Mouse (Mus musculus) retina, postnatal 7 days (tissue): ENCODE data around the gene Tedc1.
A peak's percentile ranks its signal among the peaks of the same experiment; 100 is the strongest.

Experiments
- DNase-seq: peaks from one replicate; pipeline ENCODE4 v3.0.0-alpha.2; 2012; ENCODE audit warnings: low read depth, low spot score

Gene Tedc1

DNA sequence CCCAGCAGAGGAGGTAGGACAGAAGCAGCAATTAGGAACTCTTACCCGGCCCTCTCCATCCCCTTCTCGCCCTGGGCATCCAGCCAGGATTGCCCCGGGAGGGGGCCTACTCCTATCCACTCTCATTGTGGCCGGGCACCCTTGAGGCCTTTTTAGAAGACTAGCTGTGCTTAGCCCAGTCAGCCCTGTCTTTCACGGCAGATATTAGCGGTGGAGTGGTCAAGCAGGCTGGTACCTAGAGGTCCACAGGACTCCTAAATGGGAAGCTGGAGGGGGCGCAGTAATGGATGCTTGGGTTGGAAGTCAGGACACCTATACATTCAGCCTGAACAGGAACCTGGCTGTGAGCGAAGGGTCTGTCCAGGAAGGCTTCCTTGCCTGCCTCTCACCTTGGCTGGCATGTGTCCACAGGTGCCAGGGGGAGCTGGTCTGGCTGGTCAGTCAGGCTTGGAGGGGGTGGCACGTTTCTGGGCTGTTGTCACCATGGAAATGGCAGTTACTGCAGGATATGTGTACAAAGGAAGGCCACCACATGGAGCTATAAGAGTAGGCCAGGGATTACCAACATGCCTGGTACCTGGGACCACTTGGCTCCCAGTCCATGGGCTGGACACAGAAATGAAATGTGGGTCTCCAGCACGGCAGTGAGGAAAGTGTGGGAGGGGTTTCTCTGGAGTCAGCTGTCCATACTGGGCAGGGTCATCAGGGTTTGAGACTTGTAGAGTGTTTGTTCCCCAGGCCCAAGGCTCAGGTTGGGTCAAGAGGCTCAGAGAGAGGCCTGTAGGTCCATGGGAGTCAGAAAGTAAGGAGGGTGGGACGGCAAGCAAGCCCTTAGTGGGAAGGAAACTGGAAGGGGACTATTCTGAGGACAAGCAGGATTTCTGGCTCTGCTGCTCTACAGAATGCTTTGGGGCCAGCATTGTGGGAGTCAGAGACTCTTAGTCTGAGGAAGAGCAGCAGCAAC, 17.0 kb upstream of the Tedc1 start:
- no peak for DNase-seq

DNA sequence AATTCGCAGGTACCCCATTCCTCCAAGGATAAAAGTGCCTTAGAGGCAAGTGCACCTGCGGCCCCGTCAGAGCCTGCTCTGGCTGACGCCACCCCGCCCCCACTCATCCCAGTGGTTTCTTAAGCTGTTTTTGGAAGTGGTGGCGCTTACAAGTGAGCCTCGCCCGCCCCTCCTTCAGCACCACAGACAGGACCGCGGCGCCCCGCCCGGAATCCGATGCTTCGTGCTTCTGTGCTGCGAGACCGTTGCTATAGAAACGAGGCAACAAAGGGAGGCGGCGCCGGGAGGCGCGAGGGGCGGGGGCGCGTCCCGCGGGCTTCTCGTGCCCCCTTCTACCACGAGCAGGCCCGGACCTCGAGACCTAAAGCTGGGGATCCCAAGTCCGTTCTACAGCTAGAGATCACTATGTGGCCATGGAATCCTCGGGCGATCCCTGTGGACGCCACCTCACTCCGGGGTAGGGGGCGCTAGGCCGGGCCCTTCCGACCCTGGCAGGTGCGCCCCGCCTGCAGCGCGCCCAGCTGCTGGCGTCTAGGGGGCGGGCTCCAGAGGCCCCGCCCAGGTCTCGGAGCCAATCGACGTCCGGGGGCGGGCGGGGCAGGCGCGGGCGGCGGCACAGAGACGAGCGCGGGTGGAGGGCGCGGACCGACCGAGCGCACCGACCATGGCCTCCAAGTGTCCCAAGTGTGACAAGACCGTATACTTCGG, 16.2 kb upstream of the Tedc1 start, which contains the start of gene Crip2:
Gene Crip2 (plus strand): TSS at position 329 of the 708 bp plus-strand sequence.
- peak; percentile 64 for DNase-seq

DNA sequence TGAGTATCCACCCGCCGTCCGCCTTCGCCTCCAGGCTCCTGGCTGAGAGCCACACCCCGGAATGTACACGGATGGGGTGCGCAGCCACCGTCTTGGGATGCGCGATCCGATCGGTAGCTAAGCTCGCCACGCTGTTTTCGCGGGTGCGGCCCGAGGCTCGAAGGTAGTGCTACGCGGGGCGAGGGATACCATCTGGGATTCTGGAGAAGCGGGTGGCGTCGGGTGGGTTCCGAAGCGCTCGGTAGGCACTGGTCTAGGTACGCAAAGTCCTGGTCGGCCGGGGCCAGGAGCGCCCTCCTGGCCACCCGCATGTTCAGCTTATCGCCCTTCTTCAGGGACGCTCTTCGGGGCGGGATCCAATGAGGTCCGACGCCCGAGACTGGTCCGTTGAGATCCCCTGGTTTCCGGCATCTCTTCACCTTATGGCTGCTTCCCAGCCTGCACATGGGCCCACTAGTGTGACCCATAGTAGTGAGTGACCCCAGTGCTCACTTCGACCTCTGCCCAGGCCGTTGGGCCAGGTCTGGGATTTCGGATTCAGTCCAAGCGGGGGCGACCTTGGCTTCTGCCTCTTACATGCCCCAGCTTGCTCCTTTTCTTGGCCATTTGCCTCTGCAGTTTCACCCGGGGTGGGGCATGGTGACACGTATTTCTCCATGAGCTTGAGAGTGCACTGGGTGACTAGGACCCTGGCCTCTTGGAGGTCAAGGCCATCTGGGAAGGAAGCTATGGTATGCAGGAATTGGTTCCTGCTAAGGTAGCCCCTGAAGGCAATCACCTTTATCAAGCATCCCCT, 15.4 kb upstream of the Tedc1 start:
- no peak for DNase-seq

DNA sequence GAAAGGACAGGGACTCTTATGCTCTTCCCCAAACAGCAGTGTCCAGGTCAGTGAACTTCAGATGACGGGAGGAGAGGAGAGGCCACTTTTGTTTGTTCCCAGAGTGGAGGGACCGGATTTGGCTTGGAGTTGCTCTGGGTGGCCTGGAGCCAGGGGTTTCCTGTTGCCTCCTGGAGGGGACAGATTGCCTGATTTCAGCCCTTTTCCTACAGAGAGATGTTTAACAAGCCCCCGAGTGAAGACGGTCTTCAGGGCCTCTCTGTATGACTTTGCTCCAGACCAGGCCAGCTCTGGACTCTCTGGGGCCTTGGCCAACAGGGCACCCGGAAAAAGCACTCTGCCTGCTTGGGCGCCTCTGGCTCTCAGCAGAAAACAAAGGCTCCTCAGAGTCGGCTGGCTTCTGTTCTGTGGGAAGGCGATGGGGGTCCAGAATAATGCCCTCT, 14.7 kb upstream of the Tedc1 start:
- DNase-seq, result no peak

DNA sequence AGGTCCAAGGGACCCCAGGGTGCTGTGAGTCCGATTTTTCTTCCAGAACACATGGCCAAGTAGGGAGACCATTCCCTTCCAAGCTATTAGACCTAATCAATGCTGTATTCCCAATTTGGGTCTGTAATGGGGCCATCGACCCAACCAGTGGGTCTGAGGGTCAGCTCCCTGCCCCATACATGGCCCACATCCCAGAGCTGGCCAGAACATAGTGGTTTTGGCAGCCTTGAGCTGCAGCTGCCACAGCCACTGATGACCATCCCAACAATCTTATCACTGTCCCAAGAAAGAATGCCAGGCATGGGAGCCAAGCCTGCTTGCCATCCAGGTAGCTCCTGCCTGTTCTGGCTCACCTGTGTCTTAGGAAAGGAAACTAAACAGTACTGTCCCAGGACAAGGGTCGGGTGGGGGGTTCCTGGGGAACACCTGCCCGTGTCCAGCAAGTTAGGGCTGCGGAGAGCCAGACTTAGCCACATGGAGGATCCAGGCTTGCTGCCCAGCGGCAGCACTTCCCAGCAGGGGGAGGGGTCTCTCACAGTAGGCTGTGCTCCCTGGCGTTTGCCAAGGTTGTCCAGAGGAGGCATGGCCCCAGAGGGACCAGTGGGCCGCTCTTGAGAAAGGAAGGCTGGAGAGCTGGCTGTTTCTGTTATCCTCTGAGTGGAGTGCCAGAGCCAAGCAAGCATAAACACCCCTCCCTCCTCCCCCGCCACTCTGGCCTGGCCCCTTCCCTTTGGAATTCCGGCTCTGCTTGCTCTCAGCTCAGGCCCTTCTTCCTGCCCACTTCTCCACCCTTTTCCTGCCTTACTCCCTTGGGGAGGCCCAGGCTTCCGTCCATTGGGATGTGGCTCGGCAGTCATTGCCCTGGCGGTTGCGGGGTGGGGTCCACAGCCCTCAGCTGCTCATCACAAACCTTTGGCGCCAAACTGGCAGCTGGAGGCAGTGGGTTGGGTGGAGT, 13.9 kb upstream of the Tedc1 start:
- DNase-seq, result no peak

DNA sequence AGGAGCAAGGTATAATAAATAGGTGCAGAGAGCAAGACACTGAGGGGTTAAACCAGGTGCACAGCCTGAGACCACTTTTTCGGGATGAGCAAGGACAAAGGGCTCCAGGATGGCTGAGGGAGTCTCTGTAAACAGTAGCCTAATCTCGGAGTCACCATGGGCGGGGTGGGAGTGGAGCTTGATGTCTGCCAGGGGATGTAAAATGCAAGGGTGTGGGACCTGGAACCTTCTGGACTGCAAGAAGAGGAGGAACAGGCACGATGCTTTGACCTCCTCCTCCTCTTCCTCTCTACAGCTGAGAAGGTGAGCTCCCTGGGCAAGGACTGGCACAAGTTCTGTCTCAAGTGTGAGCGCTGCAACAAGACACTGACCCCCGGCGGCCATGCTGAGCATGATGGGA, 13.1 kb upstream of the Tedc1 start:
- no peak for DNase-seq

DNA sequence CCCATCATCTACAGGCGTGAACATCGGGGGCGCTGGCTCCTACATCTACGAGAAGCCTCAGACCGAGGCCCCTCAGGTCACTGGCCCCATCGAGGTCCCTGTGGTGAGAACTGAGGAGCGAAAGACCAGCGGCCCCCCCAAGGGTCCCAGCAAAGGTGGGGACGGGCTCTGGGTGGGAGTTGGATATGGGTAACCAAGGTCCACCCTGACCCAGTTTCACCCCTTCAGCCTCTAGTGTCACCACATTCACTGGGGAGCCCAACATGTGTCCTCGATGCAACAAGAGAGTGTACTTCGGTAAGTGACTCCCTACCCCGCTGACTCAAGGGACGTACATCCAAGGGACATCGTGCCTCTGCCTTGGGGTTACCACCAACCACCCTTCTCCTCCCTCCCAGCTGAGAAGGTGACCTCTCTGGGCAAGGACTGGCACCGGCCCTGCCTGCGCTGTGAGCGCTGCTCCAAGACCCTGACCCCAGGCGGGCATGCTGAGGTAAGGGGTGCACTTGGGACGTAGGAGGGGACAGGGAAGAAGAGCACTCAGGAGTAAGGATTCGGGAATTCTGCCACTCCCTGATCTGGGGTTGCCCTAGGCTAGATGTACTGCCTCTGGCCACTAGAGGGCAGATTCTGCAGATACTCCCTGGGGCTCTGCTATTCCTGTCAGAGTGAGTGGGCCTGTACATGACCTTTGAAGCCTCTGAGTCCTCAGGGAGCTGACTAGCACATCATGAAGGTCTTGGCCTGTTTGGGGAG, 12.0 kb upstream of the Tedc1 start:
- no peak for DNase-seq

DNA sequence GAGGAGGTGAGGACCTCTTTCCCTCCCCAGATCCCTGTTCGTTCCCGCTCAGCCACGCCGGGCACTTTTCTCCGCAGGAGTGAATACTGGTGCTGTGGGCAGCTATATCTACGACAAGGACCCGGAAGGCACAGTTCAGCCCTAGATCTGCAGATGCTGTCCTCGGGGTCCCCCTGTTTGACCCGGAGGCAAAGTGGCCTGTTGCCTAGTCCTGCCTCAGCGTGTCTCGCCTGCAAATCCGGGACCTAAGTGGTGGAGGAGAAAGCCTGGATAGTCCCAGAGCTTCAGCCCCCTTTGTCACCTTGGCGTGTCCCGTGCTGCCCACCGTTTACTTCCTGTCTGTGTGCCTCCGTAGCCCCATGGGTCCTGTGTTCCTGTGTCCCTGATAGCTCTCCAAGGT, 11.3 kb upstream of the Tedc1 start:
- no peak for DNase-seq

DNA sequence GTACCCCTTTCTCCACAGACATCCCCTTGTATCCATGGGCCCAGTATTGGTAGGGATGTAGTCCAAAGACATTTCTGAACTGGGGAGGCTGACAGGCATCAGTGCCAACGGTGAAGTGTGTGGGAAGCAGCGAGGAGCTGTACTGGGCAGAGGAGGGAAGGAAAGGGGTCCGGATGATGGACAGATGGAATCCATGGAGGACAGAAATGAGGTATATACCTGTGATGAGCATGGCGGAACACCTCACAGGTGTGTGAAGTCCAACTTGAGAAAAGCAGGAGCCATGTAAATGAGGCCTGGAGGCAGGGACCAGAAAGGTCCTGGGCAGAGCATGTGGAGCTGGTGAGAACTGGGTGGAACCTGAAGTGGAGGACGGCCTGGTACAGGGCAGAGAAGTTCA, 10.6 kb upstream of the Tedc1 start:
- no peak for DNase-seq

DNA sequence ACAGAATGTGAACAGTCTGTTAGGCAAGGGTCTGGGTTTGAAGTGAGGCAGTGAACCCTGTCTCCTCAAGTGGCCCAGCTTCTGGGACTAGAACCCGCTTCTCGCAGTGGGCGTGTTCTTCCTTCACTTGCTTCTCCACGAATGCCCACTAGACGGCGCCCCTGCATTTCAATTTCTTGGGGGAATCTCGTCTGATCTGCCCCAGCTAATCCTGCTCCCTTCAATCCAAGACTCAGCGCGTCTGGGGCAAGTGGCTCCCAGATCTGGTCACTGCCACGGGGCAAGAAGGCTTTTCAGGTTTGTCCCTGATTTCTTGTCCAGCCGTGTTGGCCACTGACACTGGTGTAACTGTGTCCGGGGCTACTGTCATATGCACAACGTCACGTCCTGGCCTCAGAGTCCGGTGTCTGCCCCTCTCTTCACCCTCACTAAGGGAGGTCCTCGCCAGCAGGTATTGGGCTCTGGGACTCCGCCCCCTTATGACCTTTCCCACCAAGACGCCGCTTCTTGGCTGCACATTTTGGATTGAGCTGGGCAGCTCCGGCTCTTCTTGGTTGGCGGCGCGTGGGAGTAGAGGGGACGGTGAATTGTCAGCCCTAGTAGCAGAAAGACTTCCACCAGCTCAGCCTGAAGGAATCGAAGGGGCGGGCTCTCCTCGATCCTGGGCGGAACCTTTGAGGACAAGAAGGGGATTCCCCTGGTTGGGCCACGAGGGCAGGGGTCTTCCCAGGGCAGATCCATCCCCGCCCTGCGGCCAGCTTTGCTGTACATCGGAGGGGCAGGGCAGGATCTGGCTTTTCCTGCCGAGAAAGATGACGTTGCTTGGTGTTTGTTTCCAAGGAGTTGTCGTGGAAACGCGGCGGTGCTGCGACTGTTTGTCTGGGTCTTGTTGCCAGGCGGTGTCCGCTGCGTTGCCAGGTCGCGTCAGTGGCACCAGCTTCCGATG, 9.8 kb upstream of the Tedc1 start, which contains the start of gene Crip1:
Gene Crip1 (plus strand): TSS at position 205 of the 946 bp plus-strand sequence.
- DNase-seq, result peak; percentile 76

DNA sequence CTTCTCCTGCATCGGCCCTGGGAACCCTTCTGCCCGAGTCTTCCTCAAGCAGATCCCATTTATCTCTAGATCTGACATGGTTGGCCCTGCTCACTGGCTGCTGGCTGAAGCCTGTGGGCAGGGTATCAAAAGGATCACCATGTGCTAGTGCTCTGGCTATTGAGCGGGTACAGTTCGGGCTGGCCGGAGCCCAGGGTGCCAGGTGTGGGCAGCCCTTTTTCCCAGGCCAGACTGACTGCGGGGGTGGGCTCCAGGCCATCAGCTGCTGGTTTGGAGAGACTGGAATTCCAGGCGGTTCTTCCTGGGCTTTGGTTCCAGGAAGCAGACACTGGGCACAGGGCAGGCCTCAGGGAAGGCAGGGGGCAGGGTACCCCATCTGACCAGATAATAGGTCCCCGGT, 8.7 kb upstream of the Tedc1 start:
- DNase-seq, result no peak

DNA sequence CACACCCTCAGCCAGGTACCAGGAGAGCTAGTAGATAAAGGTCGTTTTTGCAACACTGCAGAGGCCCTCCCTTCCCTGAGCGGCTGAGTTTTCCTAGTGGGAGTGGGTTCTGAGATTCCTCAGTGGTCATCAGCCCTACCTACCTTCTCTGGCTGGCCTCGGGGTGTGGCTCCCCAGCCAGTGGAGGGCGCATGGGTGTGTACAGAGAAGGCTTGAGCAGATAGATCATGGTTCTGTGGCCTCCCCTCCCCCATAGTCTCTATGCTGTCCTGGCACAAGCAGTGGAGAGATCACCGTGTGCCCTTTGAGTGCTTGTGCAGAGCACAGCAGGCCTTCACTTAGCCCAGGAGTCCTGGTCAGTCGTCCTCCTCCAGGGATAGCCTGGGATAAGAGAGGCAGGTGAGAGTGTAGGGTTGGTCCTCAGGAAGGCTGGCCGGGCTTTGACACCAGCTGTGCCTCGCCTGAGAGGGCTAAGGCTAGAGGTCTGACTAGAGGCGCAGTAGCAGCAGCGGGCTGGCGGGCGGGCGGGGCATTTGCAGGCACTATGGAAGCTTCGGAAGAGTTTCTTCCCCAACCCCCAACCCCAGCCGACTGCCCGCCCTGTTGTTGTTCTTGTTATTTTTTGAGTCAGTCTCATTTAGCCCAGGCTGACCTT, 7.7 kb upstream of the Tedc1 start:
- DNase-seq, result no peak

DNA sequence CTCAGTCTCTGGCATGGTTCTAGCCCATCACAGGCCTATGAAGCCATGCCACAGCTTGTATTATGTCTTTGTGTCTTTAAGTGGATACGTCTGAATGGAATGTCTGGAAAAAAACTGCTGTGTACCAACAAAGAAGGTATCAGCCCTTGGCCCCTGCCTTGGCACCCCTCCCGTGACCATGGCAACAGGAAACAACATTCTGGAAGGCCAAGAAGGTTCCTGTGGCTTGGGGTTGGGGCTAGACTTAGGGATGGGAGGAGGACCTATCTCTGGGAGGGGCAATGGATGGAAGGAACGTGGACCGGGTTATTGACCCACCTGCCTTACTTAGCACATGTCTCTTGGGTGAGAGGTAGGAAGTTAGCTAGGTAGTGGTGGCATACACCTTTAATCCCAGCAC, 6.9 kb upstream of the Tedc1 start:
- no peak for DNase-seq

DNA sequence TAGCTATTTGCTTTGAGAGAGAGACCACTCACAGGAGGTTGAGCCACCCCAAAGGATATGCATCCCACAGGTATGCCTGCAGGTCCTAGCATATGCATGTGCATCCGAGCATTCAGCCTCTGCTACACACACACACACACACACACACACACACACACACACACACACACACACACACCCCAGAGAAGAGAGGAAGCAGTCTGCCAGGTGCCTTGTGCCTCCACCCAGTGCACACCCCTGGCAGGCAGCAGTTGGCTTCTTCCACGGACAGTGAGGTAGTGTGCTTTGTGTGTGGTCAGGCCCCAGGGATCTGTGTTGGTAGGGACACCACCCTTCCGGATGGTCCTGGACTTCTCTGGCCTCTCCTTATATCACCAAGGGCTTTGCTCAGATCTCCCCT, 6.3 kb upstream of the Tedc1 start:
- DNase-seq, result no peak

DNA sequence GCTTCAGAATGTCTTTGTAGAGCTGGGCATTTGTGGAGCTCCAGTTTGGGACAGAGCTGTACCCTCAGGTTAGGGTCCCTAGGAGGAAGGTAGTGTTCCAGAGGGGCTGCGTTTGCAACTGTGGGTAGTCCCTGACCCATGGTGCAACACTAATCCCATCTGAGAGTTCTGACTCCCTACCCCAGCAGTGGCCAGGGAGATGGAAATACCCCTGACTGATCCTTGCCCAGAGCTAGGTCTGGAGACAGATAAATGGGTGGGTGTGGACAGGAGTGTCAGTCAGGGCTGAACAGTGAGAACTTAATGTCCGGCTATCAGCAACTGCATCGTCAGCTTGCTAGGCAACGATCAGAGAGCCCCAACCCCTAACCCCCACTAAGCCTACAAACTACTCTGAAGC, 5.6 kb upstream of the Tedc1 start:
- no peak for DNase-seq

DNA sequence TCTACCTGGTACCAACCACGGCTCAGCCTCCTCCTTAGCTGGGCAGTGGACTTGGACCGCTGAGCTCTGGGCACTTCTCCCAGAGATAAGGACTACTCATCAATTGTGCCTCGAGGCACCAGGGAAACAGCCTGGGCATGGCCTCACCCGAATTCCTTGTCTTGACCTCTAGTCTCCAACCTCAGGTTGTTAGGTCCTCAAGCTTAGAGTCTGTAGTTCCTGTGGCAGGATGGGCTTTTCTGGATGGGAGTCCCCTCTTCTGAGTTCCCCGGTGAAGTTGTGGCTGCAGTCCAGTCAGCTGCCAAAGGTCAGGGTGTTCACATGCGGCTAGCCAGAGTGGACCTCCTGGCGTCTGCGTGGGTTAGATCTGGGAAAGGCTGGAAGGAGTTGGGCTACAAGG, 5.2 kb upstream of the Tedc1 start:
- no peak for DNase-seq

DNA sequence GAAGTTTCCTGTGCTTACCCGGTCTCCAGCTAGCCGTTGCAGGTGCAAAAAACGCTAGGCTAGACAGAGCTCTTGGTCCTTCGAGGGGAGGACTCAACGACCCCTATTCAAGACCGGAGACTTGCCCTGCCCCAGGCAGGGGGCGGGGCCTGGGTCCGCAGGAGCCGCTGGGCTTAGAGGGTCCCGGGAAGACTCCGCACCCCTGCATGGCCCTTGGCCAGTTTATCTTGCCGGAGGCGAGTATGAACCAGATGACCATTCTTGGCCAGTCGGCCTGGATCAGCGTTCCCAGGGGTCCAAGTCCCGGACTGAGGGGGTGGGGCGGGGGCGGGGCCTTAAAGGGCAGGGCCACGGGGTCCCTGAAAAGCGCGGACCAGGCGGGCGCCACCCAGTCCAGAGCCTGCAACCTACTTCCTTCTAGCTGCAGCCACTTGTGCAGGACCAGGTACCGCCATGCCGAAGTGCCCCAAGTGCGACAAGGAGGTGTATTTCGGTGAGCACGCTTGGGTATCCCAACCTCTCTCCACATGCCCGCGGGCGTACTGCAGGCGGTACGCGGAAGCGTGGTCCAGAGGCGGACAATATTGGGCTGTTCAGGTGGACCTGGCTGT, 4.5 kb upstream of the Tedc1 start:
- DNase-seq, result no peak

DNA sequence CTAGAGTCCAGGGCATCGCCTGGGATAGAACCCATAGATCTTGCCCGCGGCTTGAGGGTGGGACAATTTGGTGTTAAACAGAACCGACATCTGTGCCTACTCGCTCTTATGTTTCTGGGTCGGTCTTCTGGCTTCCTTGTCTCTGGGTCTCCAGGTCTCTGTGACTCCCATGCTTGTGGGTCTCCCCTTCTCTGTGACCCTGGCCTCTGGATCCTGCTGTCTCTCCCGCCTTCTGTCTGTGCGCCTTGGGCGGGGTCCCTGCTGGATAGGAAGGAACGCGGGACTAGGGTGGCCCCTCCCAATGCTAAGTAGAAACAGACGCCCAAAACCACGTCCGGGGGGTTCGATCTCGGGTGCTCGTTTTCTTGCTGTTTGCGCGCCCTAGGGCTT, 4.0 kb upstream of the Tedc1 start:
- no peak for DNase-seq
